Comparison of ENCODE assay signal across 12 mouse cellular contexts in genomic region chr7:29178106-29178505, GRCm38 (mm10). TPM values are rescaled to one million over a fixed set of nuclear protein-coding genes. Genes with fewer than 3 reads are reported as not detected.
DNase-seq lines count a peak whose midpoint lies in the region; ATAC-seq and TF ChIP-seq lines count a peak whose summit lies in the region.
"Had no signal": no experiment of that assay in that cellular context is flagged by ENCODE, and none has a peak within 500 bp of the region (broad histone marks: within the 10 kb centered on the region; RNA-seq: fewer than 3 reads in every experiment).

No protein-coding gene starts in this region.

- H3K27me3 ChIP-seq in lung, postnatal 0 days (replicated peaks; ENCODE audit: insufficient read depth, low read length) = 0 out of 2 replicates have a peak, but pooled peaks cover 5% of the 10 kb centered on the region
- H3K27me3 ChIP-seq in midbrain, postnatal 0 days (ENCODE audit: insufficient read depth, low read length) = peaks cover 9% of the 10 kb centered on the region
- peaks cover 8% of the 10 kb centered on the region for H3K27me3 ChIP-seq in kidney, embryonic 16.5 days (ENCODE audit: insufficient read depth, low read length)
- H3K27me3 ChIP-seq in forebrain, embryonic 16.5 days (replicated peaks; ENCODE audit: control insufficient read depth, insufficient read depth, low read length) = peaks cover 8% of the 10 kb centered on the region

- no peak overlapping the region for H3K27ac ChIP-seq in lung, postnatal 0 days (ENCODE audit: low read length)
- no peak overlapping the region for H3K27ac ChIP-seq in midbrain, postnatal 0 days (ENCODE audit: low read depth, low read length)
- no peak overlapping the region for H3K27ac ChIP-seq in kidney, embryonic 16.5 days (ENCODE audit: low read length)
- no peak overlapping the region for H3K27ac ChIP-seq in forebrain, embryonic 16.5 days (ENCODE audit: low read length)

- no peak overlapping the region for H3K4me2 ChIP-seq in lung, postnatal 0 days (replicated peaks; ENCODE audit: low read depth, low read length)
- no peak overlapping the region for H3K4me2 ChIP-seq in midbrain, postnatal 0 days (ENCODE audit: low read depth, low read length, poor library complexity, severe bottlenecking)
- no peak overlapping the region for H3K4me2 ChIP-seq in kidney, embryonic 16.5 days (replicated peaks; ENCODE audit: low read depth, low read length)
- H3K4me2 ChIP-seq in forebrain, embryonic 16.5 days (ENCODE audit: low read length) = no peak overlapping the region

- no peak for TF ChIP-seq EP300 in lung, postnatal 0 days (IDR thresholded peaks at IDR 0.05)

- DNase-seq in cerebellum, adult 9-10 months = peak; percentile 59
- no peak for DNase-seq in lung, postnatal 0 days (ENCODE audit: low spot score)
- DNase-seq in lung, postnatal 10 days = no peak
- DNase-seq in c-Kit-positive CD71-positive TER-119-positive erythroid progenitor cells, embryonic 14.5 days (ENCODE audit: low spot score) = peak; percentile 26
- DNase-seq in midbrain, postnatal 0 days (ENCODE audit: low spot score) = no peak
- DNase-seq: adrenal gland, postnatal 25 days; gastrocnemius, postnatal 14 days; right cerebral cortex, postnatal 4 days had no signal

- peaks cover 31% of the 10 kb centered on the region for H3K36me3 ChIP-seq in lung, postnatal 0 days (ENCODE audit: insufficient read depth, low read length)
- H3K36me3 ChIP-seq in midbrain, postnatal 0 days (ENCODE audit: insufficient read depth, low read length) = peaks cover 31% of the 10 kb centered on the region
- peaks cover 33% of the 10 kb centered on the region for H3K36me3 ChIP-seq in kidney, embryonic 16.5 days (ENCODE audit: insufficient read depth, low read length)
- H3K36me3 ChIP-seq in forebrain, embryonic 16.5 days (ENCODE audit: control insufficient read depth, insufficient read depth) = peaks cover 27% of the 10 kb centered on the region

- H3K4me3 ChIP-seq in lung, postnatal 0 days (ENCODE audit: low read depth, low read length) = no peak overlapping the region
- no peak overlapping the region for H3K4me3 ChIP-seq in midbrain, postnatal 0 days (ENCODE audit: low read depth, low read length)
- no peak overlapping the region for H3K4me3 ChIP-seq in kidney, embryonic 16.5 days (ENCODE audit: low read length)
- H3K4me3 ChIP-seq in forebrain, embryonic 16.5 days (replicated peaks; ENCODE audit: low read length) = no peak overlapping the region

- TF ChIP-seq CTCF in lung, postnatal 0 days (IDR thresholded peaks at IDR 0.05) = peak; percentile 35
- TF ChIP-seq CTCF in midbrain, postnatal 0 days (IDR thresholded peaks at IDR 0.05) = peak; percentile 46

- ATAC-seq in cerebellum, adult (ENCODE audit: insufficient number of reproducible peaks, low FRiP score, low TSS enrichment) = no peak
- no peak for ATAC-seq in lung, postnatal 0 days
- ATAC-seq in midbrain, postnatal 0 days (ENCODE audit: low FRiP score) = no peak
- ATAC-seq in kidney, embryonic 16.5 days (ENCODE audit: low FRiP score, low TSS enrichment) = no peak
- no peak for ATAC-seq in forebrain, embryonic 16.5 days
- ATAC-seq: intestine, embryonic 16.5 days had no signal

- WGBS in lung, postnatal 0 days = 78% methylated on average over 4 of the region's 4 CpGs
- 89% methylated on average over 4 of the region's 4 CpGs for WGBS in midbrain, postnatal 0 days
- WGBS in kidney, embryonic 16.5 days = 85% methylated on average over 4 of the region's 4 CpGs
- 86% methylated on average over 4 of the region's 4 CpGs for WGBS in forebrain, embryonic 16.5 days

- H3K4me1 ChIP-seq in lung, postnatal 0 days (ENCODE audit: insufficient read depth, low read depth, low read length) = peaks cover 9% of the 10 kb centered on the region; the same call in 1 of the 2 replicates
- H3K4me1 ChIP-seq in midbrain, postnatal 0 days (ENCODE audit: insufficient read depth, low read length) = peaks cover 10% of the 10 kb centered on the region
- peaks cover 14% of the 10 kb centered on the region for H3K4me1 ChIP-seq in kidney, embryonic 16.5 days (ENCODE audit: insufficient read depth, low read length)
- peaks cover 17% of the 10 kb centered on the region for H3K4me1 ChIP-seq in forebrain, embryonic 16.5 days (replicated peaks; ENCODE audit: control insufficient read depth, insufficient read depth, low read length)

- no peak overlapping the region for H3K9ac ChIP-seq in lung, postnatal 0 days (replicated peaks; ENCODE audit: low read depth)
- H3K9ac ChIP-seq in midbrain, postnatal 0 days (replicated peaks; ENCODE audit: low read length, poor library complexity, severe bottlenecking) = no peak overlapping the region
- H3K9ac ChIP-seq in kidney, embryonic 16.5 days (replicated peaks; ENCODE audit: low read length) = no peak overlapping the region
- no peak overlapping the region for H3K9ac ChIP-seq in forebrain, embryonic 16.5 days (replicated peaks; ENCODE audit: low read depth, low read length)

- H3K9me3 ChIP-seq in lung, postnatal 0 days (ENCODE audit: low read length) = no peaks in the 10 kb centered on the region
- no peaks in the 10 kb centered on the region for H3K9me3 ChIP-seq in midbrain, postnatal 0 days (ENCODE audit: low read length)
- H3K9me3 ChIP-seq in kidney, embryonic 16.5 days (ENCODE audit: low read length) = no peaks in the 10 kb centered on the region
- no peaks in the 10 kb centered on the region for H3K9me3 ChIP-seq in forebrain, embryonic 16.5 days (ENCODE audit: control insufficient read depth, low read length)

RNA-seq across cellular contexts. Expression of gene Psmd8, which starts 2.4 kb away (rescaled TPM):
- 234 and 250 TPM in 2 replicates for polyA plus RNA-seq in lung, postnatal 0 days (2015; fragmentation: Nextera tagmentation; extraction: Ambion mirVana)
- 289 and 329 TPM in 2 replicates for total RNA-seq in midbrain, postnatal 0 days (2014; rRNA removed)
- polyA plus RNA-seq in midbrain, postnatal 0 days (2015; fragmentation: Nextera tagmentation; extraction: Ambion mirVana) = 286 and 292 TPM in 2 replicates
- 270 and 282 TPM in 2 replicates for polyA plus RNA-seq in kidney, embryonic 16.5 days (2015; fragmentation: Nextera tagmentation; extraction: Ambion mirVana)
- polyA plus RNA-seq in forebrain, embryonic 16.5 days (2015; fragmentation: Nextera tagmentation; extraction: Ambion mirVana) = 267 and 277 TPM in 2 replicates

RNA-seq across cellular contexts. Expression of gene Spred3, which starts 7.9 kb away (rescaled TPM):
- polyA plus RNA-seq in lung, postnatal 0 days (2015; fragmentation: Nextera tagmentation; extraction: Ambion mirVana) = 0.95 and 0.98 TPM in 2 replicates
- 33.3 and 35.0 TPM in 2 replicates for total RNA-seq in midbrain, postnatal 0 days (2014; rRNA removed)
- polyA plus RNA-seq in midbrain, postnatal 0 days (2015; fragmentation: Nextera tagmentation; extraction: Ambion mirVana) = 10.4 and 13.1 TPM in 2 replicates
- polyA plus RNA-seq in kidney, embryonic 16.5 days (2015; fragmentation: Nextera tagmentation; extraction: Ambion mirVana) = 3.4 and 4.6 TPM in 2 replicates
- polyA plus RNA-seq in forebrain, embryonic 16.5 days (2015; fragmentation: Nextera tagmentation; extraction: Ambion mirVana) = 6.0 and 7.5 TPM in 2 replicates

RNA-seq across cellular contexts. Expression of gene Ggn, which starts 8.1 kb away (rescaled TPM):
- 0.11 and 0.44 TPM in 2 replicates for polyA plus RNA-seq in lung, postnatal 0 days (2015; fragmentation: Nextera tagmentation; extraction: Ambion mirVana)
- 0.49 and 1.3 TPM in 2 replicates for total RNA-seq in midbrain, postnatal 0 days (2014; rRNA removed)
- polyA plus RNA-seq in midbrain, postnatal 0 days (2015; fragmentation: Nextera tagmentation; extraction: Ambion mirVana) = 0.35 and 0.69 TPM in 2 replicates
- polyA plus RNA-seq in kidney, embryonic 16.5 days (2015; fragmentation: Nextera tagmentation; extraction: Ambion mirVana) = 0.94 and 1.0 TPM in 2 replicates
- polyA plus RNA-seq in forebrain, embryonic 16.5 days (2015; fragmentation: Nextera tagmentation; extraction: Ambion mirVana) = 0.51 and 0.75 TPM in 2 replicates

RNA-seq across cellular contexts. Expression of gene Fam98c, which starts 22.1 kb away (rescaled TPM):
- polyA plus RNA-seq in lung, postnatal 0 days (2015; fragmentation: Nextera tagmentation; extraction: Ambion mirVana) = 35.7 and 40.2 TPM in 2 replicates
- 27.5 and 32.9 TPM in 2 replicates for total RNA-seq in midbrain, postnatal 0 days (2014; rRNA removed)
- 37.9 and 38.0 TPM in 2 replicates for polyA plus RNA-seq in midbrain, postnatal 0 days (2015; fragmentation: Nextera tagmentation; extraction: Ambion mirVana)
- polyA plus RNA-seq in kidney, embryonic 16.5 days (2015; fragmentation: Nextera tagmentation; extraction: Ambion mirVana) = 20.0 and 20.4 TPM in 2 replicates
- 19.8 and 21.9 TPM in 2 replicates for polyA plus RNA-seq in forebrain, embryonic 16.5 days (2015; fragmentation: Nextera tagmentation; extraction: Ambion mirVana)

RNA-seq across cellular contexts. Expression of gene Catsperg1, which starts 35.7 kb away (rescaled TPM):
- polyA plus RNA-seq in lung, postnatal 0 days (2015; fragmentation: Nextera tagmentation; extraction: Ambion mirVana) = 0.81 and 1.00 TPM in 2 replicates
- total RNA-seq in midbrain, postnatal 0 days (2014; rRNA removed) = 3.2 and 4.3 TPM in 2 replicates
- 2.9 and 3.7 TPM in 2 replicates for polyA plus RNA-seq in midbrain, postnatal 0 days (2015; fragmentation: Nextera tagmentation; extraction: Ambion mirVana)
- 0.63 and 1.2 TPM in 2 replicates for polyA plus RNA-seq in kidney, embryonic 16.5 days (2015; fragmentation: Nextera tagmentation; extraction: Ambion mirVana)
- polyA plus RNA-seq in forebrain, embryonic 16.5 days (2015; fragmentation: Nextera tagmentation; extraction: Ambion mirVana) = 1.3 and 2.5 TPM in 2 replicates

Comparison
In these comparisons a context has a peak if more than half of its experiments do, and no peak if none do; other contexts are left out.
1. DNase-seq: peak in cerebellum, adult 9-10 months (single experiment) and c-Kit-positive CD71-positive TER-119-positive erythroid progenitor cells, embryonic 14.5 days (single experiment); none in lung, postnatal 0 days (single experiment), lung, postnatal 10 days (single experiment) and midbrain, postnatal 0 days (single experiment).